Mouse (Mus musculus): ENCODE data around the gene Vamp3.

DNA sequence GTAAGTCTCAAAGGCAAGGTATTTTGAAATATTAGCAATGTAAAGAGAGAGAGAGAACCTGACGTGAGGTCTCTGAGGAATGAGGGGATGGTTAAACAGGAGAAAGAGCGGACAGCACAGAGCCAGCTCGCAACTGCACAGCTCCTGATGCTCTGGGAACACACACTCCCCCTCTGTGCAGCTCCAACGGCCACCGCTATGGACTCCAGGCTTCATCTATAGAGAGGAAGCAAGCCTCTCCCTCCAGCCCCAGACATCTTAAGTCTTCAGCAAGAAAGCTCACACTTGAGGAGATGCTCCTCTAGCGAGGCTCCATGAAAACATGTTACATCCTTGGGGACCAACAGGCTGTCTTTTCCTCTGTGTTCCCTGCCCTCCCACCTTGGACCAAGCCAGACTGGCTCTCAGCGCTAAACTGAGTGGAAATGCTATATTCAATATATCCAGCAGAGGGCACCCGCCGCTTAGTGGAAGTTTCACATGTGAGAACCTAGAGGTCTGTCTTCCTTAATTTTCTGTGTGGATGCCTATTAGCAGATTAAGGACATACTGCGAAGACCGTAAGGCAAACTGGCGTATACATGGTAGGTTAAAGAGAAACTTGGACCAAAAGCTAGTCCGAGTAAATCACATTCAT is 15.5 kb upstream of the Vamp3 start:
- TF ChIP-seq TAL1 (IDR thresholded peaks at IDR 0.05; ENCODE audit: low read length) (no peak), GATA1 (IDR thresholded peaks at IDR 0.05; ENCODE audit: low read length) (no peak)
